Mouse (Mus musculus): ENCODE data around the gene Serpinb13. TPM values are rescaled to one million over a fixed set of nuclear protein-coding genes. Genes with fewer than 3 reads are reported as not detected.

Serpinb13 gene
- polyA plus RNA-seq (2012; rRNA removed; ENCODE audit: low replicate concordance): not detected in 2 replicates

DNA sequence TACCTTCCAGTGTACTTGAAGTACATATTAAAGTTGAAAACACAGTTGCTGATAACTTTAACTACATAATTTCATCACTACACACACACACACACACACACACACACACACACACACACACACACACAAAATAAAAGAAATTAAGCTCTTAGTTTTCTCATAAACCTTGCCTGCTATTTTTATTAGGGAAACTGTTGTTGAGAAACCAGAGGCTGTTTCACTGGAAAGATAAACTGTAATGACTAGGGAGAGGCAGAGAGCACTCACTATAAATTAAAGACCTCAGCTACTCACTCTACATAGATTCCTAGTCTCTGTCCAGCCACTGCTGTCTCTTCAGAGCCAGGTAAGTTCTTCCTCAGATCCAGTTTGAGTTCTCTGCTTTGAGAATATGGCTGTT is at the start of gene Serpinb13:
Serpinb13 (plus strand) TSS at position 301 of the 400 bp plus-strand sequence.

DNA sequence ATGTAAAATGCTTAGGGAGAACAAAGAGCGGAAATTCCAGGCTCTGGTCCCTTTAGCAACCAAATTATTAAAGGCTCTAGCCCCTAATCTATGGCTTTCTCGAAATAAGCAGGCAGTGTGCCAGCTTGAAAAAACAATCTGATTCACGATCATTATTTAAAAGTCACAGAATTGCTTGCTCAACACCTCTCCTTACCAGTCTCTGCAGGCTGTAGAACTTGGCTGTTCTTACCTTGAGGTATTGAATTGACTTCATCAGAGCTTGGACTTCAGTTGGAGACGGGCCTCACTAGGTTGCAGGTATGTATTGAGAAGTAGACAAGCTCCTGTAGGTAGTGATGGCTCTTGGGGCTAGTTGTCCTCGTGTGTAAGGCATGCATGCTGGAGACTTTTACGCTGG is 46.5 kb upstream of the Serpinb13 start, which contains the start of gene Serpinb12:
Serpinb12 (plus strand) TSS at position 185 of the 400 bp plus-strand sequence.

Other genes with a start within 250 kb of the Serpinb13 start
- 6.7 and 10.3 TPM in 2 replicates for gene Kdsr, start 221.3 kb upstream of the Serpinb13 start, polyA plus RNA-seq (2012; rRNA removed; ENCODE audit: low replicate concordance)
- 11.0 and 12.0 TPM in 2 replicates for gene Vps4b, start 184.3 kb upstream of the Serpinb13 start, polyA plus RNA-seq (2012; rRNA removed; ENCODE audit: low replicate concordance)
- 0.05 and 0.26 TPM in 2 replicates for gene Serpinb5, start 119.8 kb upstream of the Serpinb13 start, polyA plus RNA-seq (2012; rRNA removed; ENCODE audit: low replicate concordance)
- not detected in 2 replicates for gene Serpinb12, start 46.5 kb upstream of the Serpinb13 start, polyA plus RNA-seq (2012; rRNA removed; ENCODE audit: low replicate concordance)
- gene Serpinb3a, start 71.3 kb downstream of the Serpinb13 start, polyA plus RNA-seq (2012; rRNA removed; ENCODE audit: low replicate concordance): not detected in 2 replicates
- not detected in 2 replicates for gene Serpinb3d, start 102.5 kb downstream of the Serpinb13 start, polyA plus RNA-seq (2012; rRNA removed; ENCODE audit: low replicate concordance)

Measured in duodenum, adult 2 months (tissue).